Mouse (Mus musculus) regulatory T cell (primary cell): ENCODE measurements at regions not wholly inside any gene's neighbourhood (a gene's known extent, or its start where the extent isn't known, plus 50 kb on each side); places are given as distances from the start of the nearest gene placed in this dataset.
"Not testable (repeated sequence)": the region's sequence is repeated elsewhere in the genome, so short reads cannot be mapped to it uniquely, and the experiment has no call there.

ENCODE experiments used
- in situ Hi-C: fragments of 300-600 bp; cut with MboI, MseI; formaldehyde crosslinking; loops from one replicate; pipeline ENCODE4 v1.15.1; 2025; ENCODE audit warnings: high pct_unique_total_duplicates

GRCm38 (mm10) chr3:16130385-16130784, 124.1 kb upstream of the Gm5150 start:
- in situ Hi-C loops = loop anchor here (10.0 kb wide), 1 partner anchor 1694 kb away; no protein-coding TSS in a partner anchor

DNA sequence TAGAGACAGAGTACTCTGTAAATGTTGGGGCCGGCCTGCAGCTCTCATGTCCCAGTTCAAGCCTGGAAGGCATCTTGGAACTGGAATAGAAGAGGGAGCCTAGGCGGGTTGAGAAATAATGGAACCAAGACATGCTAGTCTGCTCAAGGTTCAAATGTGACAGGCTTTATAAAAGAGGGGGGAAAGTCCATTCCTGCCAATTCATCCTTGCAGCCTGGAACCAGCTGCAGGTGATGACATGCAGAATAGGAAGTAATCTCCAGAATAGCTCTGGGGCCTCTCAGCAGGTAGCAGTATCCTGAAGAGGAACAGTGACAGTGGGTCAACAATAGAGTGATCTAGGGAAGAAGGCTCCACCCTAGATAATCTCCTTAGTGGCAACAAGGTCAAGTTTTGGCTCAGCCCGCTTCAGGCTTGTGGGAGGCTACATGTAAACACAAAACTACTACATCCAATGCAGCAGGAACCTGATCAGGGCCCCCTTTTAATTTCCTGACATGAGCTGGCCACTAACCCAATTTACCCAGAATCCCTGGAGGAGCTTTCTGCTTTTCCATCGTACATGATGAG, 119.2 kb upstream of the Gm5150 start:
- in situ Hi-C loops = not testable (repeated sequence)

- in situ Hi-C loops = no loop called here
Measured at GRCm38 (mm10) chr3:16115944-16116343, 109.7 kb upstream of the Gm5150 start.

- in situ Hi-C loops = no loop called here
Measured at GRCm38 (mm10) chr3:16107492-16107891, 101.3 kb upstream of the Gm5150 start.

- in situ Hi-C loops = no loop called here
Measured at GRCm38 (mm10) chr3:16105080-16105479, 98.8 kb upstream of the Gm5150 start.

DNA sequence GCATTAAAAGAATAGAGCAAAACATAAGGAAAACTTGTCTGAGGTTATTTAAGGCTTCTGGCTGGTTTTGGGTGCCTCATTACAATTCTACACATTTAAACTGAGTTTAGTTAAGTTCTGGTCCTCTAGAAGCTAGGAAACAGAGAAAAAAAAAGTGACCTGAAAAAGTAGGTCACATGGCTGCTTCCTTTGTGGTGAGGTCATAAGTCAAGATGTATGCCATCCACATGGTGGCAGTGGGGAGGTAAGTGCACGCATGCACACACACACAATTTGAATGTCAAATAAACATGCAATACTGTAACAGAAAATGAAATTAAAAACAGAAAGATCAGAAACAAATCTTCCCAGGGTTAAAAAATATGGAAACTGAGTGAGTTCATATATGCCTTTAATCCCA, 96.9 kb upstream of the Gm5150 start:
- in situ Hi-C loops = no loop called here

DNA sequence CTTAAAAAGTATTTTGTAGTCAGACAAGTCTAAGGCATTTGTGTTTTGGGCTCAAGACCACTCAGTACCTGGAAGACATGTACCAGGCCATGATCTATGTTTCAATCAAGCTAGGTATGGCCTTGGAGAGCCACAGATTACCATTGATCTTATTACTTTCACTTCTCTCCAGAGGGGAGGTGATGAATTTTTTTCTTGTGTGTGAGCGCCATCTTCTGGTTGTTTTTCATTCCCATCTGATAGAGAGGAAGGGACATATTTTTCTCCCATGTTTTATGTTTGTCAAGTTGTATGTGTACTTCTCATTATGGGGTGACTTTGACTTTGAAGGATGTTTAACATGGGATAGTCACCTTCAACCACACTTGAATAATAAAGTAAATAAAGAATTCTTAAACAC, 80.3 kb upstream of the Gm5150 start:
- in situ Hi-C loops = no loop called here

GRCm38 (mm10) chr3:16085288-16085687, 79.1 kb upstream of the Gm5150 start:
- in situ Hi-C loops = no loop called here

DNA sequence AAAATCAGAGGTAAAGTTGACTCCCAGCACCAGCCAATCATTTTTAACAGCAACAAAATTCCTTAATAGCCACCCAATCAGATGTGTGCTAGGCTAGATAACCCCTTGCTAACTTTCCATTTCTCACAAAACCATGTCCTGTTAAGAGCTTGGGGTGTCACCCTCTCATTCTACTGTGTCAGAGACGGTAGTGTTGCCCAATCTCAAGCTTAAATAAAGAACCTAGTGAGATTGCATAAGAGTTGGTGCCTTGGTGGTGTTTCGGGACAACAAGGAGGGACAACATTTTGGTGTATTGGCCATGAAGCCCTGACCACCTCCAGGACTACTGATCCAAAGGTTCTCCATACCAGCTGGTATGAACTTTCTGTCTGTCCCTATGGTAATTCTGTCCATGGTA, 72.9 kb upstream of the Gm5150 start:
- in situ Hi-C loops = no loop called here

DNA sequence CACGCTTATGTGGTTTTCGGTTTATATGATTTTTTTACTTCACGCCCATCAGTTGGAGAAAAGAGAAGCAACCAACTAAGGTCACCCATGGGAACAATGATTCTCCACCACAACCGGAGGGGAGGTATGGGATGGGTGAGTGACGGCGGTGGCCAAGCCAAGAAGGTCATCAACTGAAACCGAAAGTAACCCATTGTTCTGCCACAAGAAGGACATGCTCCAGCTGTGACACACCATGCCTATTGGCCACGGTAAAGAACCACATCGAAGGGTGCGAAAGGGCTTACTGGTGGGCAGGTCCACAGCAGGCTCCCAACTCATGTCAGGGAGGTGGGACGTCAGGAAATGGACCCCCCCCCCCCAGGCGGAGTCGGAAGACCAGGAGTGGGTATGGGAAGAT, 65.7 kb upstream of the Gm5150 start:
- in situ Hi-C loops = no loop called here

DNA sequence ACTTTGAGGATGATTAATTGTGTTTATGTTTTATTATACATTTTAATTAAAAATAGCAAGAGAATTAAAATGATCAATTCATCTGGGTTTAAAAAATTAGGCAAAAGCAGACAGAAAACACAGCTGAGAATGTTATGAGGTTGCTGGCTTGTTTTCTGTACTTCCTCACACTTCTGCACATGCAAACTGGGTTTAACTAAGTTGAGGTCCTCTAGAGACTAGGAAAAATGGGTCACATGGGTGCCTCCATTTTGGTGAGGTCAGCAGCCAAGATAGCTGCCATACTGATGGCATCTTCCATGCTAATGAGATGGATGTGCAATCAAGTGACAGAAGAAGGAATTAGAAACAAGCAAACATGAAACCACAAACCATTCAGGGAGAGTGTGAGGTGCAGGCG, 64.7 kb upstream of the Gm5150 start:
- in situ Hi-C loops = no loop called here

GRCm38 (mm10) chr3:16057709-16058108, 51.5 kb upstream of the Gm5150 start:
- in situ Hi-C loops = not testable (repeated sequence)
